Mouse (Mus musculus) c-Kit-negative CD71-positive TER-119-positive erythroid progenitor cells, embryonic 14.5 days (primary cell): Measurements from ENCODE around the gene Ifna7.
"Not testable (repeated sequence)": the region's sequence is repeated elsewhere in the genome, so short reads cannot be mapped to it uniquely, and the experiment has no call there.

Experiments used
- DNase-seq: peaks from one replicate; pipeline ENCODE4 v3.0.0-alpha.2; 2013; ENCODE audit warnings: low read depth, low spot score

Gene Ifna7

GRCm38 (mm10) chr4:88815928-88816327, at the start of gene Ifna7:
Gene Ifna7, plus strand, starts transcription at chr4:88816228.
- DNase-seq, result no peak

DNA sequence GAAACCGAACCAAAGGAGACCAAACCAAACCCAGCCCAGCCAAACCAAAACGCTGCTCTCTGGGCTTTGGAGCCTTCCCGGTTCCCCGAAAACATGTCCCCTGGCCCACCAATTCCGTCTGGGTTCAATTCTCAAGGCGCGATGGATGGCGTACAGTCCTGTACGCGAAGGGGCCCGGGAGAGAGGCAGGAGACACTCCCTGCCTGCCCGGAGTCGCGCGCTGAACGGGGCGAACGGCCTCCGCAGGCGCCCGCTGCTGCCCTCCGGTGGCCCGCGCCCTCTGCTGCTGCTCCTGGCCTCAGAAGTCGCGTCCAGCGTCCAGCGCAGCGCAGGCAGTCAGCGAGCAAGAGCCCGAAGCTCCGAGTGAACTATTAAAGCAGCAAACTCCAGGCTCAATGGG, 42.5 kb upstream of the Ifna7 start, which contains the start of gene Gm13290:
Gene Gm13290, plus strand, starts transcription at position 301 of the 400 bp plus-strand sequence.
- not testable (repeated sequence) for DNase-seq

- DNase-seq, result not testable (repeated sequence)
These were observed 39.4 kb upstream of the Ifna7 start, which contains the start of gene Gm13289 for GRCm38 (mm10) chr4:88776622-88777021. Gene Gm13289, plus strand, starts transcription at chr4:88776922.

- DNase-seq, result not testable (repeated sequence)
These were observed 36.5 kb upstream of the Ifna7 start, which contains the start of gene Gm13272 for GRCm38 (mm10) chr4:88779550-88779949. Gene Gm13272, plus strand, starts transcription at chr4:88779850.

GRCm38 (mm10) chr4:88780320-88780719, 35.7 kb upstream of the Ifna7 start:
- DNase-seq, result not testable (repeated sequence)

DNA sequence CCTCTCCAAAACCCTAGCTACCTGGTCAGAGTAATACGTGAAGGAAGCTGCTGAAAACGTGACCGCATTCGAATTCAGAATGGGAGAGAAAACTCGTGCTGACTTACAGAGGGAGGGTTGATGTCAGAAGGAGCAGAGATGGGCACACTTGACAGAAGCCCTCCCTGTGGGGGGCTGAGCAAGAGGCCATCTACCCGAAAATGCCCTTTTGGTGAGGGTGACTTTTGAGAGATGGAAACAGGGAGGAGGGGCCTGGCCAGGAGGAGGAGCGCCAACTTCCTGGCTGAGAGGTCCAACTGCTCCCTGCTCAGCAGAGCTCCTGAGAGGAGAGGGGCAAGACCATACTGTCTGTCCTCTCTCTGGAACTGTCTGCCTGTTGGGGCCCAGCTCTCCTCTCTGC, 34.2 kb upstream of the Ifna7 start, which contains the start of gene Ifnz:
Gene Ifnz, plus strand, starts transcription at position 301 of the 400 bp plus-strand sequence.
- not testable (repeated sequence) for DNase-seq

DNA sequence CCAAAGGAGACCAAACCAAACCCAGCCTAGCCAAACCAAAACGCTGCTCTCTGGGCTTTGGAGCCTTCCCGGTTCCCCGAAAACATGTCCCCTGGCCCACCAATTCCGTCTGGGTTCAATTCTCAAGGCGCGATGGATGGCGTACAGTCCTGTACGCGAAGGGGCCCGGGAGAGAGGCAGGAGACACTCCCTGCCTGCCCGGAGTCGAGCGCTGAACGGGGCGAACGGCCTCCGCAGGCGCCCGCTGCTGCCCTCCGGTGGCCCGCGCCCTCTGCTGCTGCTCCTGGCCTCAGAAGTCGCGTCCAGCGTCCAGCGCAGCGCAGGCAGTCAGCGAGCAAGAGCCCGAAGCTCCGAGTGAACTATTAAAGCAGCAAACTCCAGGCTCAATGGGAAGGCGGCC, 33.7 kb upstream of the Ifna7 start:
- DNase-seq, result not testable (repeated sequence)

DNA sequence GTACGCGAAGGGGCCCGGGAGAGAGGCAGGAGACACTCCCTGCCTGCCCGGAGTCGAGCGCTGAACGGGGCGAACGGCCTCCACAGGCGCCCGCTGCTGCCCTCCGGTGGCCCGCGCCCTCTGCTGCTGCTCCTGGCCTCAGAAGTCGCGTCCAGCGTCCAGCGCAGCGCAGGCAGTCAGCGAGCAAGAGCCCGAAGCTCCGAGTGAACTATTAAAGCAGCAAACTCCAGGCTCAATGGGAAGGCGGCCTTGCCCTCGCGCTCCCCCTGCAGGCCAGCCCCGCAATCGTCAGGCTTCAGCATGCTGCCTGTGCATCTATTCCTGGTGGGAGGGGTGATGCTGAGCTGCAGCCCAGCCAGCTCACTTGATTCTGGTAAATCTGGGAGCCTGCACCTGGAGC, 30.6 kb upstream of the Ifna7 start, which contains the start of gene Gm13276:
Gene Gm13276, plus strand, starts transcription at position 301 of the 400 bp plus-strand sequence.
- not testable (repeated sequence) for DNase-seq

- DNase-seq, result not testable (repeated sequence)
These were observed 27.6 kb upstream of the Ifna7 start, which contains the start of gene Gm13277 for GRCm38 (mm10) chr4:88788402-88788801. Gene Gm13277, plus strand, starts transcription at chr4:88788632.

DNA sequence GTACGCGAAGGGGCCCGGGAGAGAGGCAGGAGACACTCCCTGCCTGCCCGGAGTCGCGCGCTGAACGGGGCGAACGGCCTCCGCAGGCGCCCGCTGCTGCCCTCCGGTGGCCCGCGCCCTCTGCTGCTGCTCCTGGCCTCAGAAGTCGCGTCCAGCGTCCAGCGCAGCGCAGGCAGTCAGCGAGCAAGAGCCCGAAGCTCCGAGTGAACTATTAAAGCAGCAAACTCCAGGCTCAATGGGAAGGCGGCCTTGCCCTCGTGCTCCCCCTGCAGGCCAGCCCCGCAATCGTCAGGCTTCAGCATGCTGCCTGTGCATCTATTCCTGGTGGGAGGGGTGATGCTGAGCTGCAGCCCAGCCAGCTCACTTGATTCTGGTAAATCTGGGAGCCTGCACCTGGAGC, 24.8 kb upstream of the Ifna7 start, which contains the start of gene Gm13278:
Gene Gm13278, plus strand, starts transcription at position 301 of the 400 bp plus-strand sequence.
- DNase-seq, result not testable (repeated sequence)

DNA sequence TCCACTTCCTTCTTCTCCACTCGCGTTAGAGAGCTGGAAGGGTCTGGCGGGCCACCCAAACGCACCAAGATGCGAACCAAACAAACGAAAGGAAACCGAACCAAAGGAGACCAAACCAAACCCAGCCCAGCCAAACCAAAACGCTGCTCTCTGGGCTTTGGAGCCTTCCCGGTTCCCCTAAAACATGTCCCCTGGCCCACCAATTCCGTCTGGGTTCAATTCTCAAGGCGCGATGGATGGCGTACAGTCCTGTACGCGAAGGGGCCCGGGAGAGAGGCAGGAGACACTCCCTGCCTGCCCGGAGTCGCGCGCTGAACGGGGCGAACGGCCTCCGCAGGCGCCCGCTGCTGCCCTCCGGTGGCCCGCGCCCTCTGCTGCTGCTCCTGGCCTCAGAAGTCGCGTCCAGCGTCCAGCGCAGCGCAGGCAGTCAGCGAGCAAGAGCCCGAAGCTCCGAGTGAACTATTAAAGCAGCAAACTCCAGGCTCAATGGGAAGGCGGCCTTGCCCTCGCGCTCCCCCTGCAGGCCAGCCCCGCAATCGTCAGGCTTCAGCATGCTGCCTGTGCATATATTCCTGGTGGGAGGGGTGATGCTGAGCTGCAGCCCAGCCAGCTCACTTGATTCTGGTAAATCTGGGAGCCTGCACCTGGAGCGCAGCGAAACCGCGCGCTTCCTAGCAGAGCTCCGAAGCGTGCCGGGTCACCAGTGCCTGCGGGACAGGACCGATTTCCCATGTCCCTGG, 21.9 kb upstream of the Ifna7 start, which contains the start of gene Gm13275:
Gene Gm13275, plus strand, starts transcription at position 552 of the 740 bp plus-strand sequence.
- DNase-seq, result not testable (repeated sequence)

- not testable (repeated sequence) for DNase-seq
These were observed 18.9 kb upstream of the Ifna7 start, which contains the start of gene Gm13279 for GRCm38 (mm10) chr4:88797097-88797496. Gene Gm13279, plus strand, starts transcription at chr4:88797397.

GRCm38 (mm10) chr4:88799365-88799764, 16.7 kb upstream of the Ifna7 start, which contains the start of gene Gm13285:
Gene Gm13285, plus strand, starts transcription at chr4:88799665.
- not testable (repeated sequence) for DNase-seq

DNA sequence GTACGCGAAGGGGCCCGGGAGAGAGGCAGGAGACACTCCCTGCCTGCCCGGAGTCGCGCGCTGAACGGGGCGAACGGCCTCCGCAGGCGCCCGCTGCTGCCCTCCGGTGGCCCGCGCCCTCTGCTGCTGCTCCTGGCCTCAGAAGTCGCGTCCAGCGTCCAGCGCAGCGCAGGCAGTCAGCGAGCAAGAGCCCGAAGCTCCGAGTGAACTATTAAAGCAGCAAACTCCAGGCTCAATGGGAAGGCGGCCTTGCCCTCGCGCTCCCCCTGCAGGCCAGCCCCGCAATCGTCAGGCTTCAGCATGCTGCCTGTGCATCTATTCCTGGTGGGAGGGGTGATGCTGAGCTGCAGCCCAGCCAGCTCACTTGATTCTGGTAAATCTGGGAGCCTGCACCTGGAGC, 13.1 kb upstream of the Ifna7 start, which contains the start of gene Gm13287:
Gene Gm13287, plus strand, starts transcription at position 301 of the 400 bp plus-strand sequence.
- DNase-seq, result not testable (repeated sequence)

DNA sequence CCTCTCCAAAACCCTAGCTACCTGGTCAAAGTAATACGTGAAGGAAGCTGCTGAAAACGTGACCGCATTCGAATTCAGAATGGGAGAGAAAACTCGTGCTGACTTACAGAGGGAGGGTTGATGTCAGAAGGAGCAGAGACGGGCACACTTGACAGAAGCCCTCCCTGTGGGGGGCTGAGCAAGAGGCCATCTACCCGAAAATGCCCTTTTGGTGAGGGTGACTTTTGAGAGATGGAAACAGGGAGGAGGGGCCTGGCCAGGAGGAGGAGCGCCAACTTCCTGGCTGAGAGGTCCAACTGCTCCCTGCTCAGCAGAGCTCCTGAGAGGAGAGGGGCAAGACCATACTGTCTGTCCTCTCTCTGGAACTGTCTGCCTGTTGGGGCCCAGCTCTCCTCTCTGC, 10.8 kb upstream of the Ifna7 start, which contains the start of gene Gm13288:
Gene Gm13288, plus strand, starts transcription at position 301 of the 400 bp plus-strand sequence.
- not testable (repeated sequence) for DNase-seq

- not testable (repeated sequence) for DNase-seq
These were observed 10.3 kb upstream of the Ifna7 start for GRCm38 (mm10) chr4:88805761-88806160.

DNA sequence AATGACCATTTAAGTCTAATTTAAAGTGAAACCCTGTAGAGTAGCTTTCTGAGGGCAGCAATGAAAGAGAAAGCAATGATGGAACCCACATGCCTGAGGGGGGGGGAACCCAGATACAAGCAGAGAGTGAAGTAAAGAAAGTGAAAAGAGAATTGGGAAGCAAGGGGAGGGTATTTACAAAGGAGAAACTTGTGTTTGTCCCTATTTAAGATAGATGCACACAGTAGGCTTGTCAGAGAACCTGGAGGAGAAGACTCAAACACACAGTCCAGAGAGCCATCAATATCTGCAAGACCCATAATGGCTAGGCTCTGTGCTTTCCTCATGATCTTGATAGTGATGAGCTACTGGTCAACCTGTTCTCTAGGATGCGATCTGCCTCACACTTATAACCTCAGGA, 3.6 kb downstream of the Ifna7 start, which contains the start of gene Ifna11:
Gene Ifna11, plus strand, starts transcription at position 301 of the 400 bp plus-strand sequence.
- no peak for DNase-seq

GRCm38 (mm10) chr4:88822995-88823394, 7.0 kb downstream of the Ifna7 start:
- DNase-seq, result no peak

DNA sequence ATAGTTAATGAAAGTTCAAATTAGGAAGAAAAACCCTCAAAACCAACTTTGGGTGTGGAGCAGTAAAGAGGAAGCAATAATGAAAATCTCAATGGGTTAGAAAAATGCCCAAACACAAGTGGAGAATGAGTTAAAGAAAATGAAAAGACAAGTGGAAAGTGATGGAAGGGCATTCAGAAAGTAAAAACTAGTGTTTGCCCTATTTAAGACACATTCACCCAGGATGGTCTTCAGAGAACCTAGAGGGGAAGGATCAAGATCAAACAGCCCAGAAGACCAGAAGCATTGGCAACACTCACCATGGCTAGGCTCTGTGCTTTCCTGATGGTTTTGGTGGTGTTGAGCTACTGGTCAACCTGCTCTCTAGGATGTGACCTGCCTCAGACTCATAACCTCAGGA, 11.1 kb downstream of the Ifna7 start, which contains the start of gene Ifna6:
Gene Ifna6, plus strand, starts transcription at position 301 of the 400 bp plus-strand sequence.
- not testable (repeated sequence) for DNase-seq

- DNase-seq, result no peak
These were observed 14.5 kb downstream of the Ifna7 start for GRCm38 (mm10) chr4:88830523-88830922.

- not testable (repeated sequence) for DNase-seq
These were observed 19.2 kb downstream of the Ifna7 start, which contains the start of gene Ifna5 for GRCm38 (mm10) chr4:88835225-88835624. Gene Ifna5, plus strand, starts transcription at chr4:88835525.

GRCm38 (mm10) chr4:88838828-88839227, 22.8 kb downstream of the Ifna7 start:
- no peak for DNase-seq
